Mouse (Mus musculus): ENCODE results near the gene Cdca8. TPM values are rescaled to one million over a fixed set of nuclear protein-coding genes. Genes with fewer than 3 reads are reported as not detected.

Gene Cdca8
- total and polyA plus RNA-seq, 3 experiments = 58.8 to 188 (median 101) TPM

- no peak overlapping the region for H3K4me2 ChIP-seq (ENCODE audit: insufficient read depth, low read depth, poor library complexity, severe bottlenecking)
- H3K27me3 ChIP-seq (replicated peaks) = peaks cover 33% of the 10 kb centered on the region
- DNase-seq (ENCODE audit: extremely low read depth) = no peak
- dilution Hi-C loops (cut with MboI; ENCODE audit: extremely low pct_ligation_motif_present, extremely low pct_unique_long_range_greater_than_20kb, low sequenced_read_pairs) (no loop called here), in situ Hi-C loops (cut with MboI; ENCODE audit: low pct_ligation_motif_present, low pct_unique_long_range_greater_than_20kb, low sequenced_read_pairs) (no loop called here)
- no peaks in the 10 kb centered on the region for H3K79me2 ChIP-seq (replicated peaks; ENCODE audit: control insufficient read depth, extremely low read depth, insufficient read depth, poor library complexity, severe bottlenecking)
- peaks cover 34 to 48% of the 10 kb centered on the region in 2 experiments for H3K4me1 ChIP-seq (ENCODE audit: control insufficient read depth in 1 of 2, insufficient read depth in 2 of 2)
- no peaks in the 10 kb centered on the region for H3K36me3 ChIP-seq (replicated peaks in 1 of 2; ENCODE audit: control insufficient read depth in 1 of 2, insufficient read depth in 1 of 2, low read length in 1 of 2)
- H3K9ac ChIP-seq (ENCODE audit: insufficient read depth, low read depth) = no peak overlapping the region
- TF ChIP-seq TCF12 (IDR thresholded peaks at IDR 0.05; ENCODE audit: low read depth, low read length) = no peak
- TF ChIP-seq CTCF (conservative IDR thresholded peaks at IDR 0.05 in 1 of 2, IDR thresholded peaks at IDR 0.05 in 1 of 2; ENCODE audit: low read depth in 2 of 2, low read length in 2 of 2) = no peak
- no peak for TF ChIP-seq CHD2 (IDR thresholded peaks at IDR 0.05; ENCODE audit: low read length)
- no peak for TF ChIP-seq MYC (IDR thresholded peaks at IDR 0.05; ENCODE audit: low read depth, low read length)
- no peak for TF ChIP-seq MAZ (IDR thresholded peaks at IDR 0.05; ENCODE audit: low read depth, low read length)
- TF ChIP-seq PAX5 (IDR thresholded peaks at IDR 0.05; ENCODE audit: low read length) = no peak
- no peak for TF ChIP-seq POLR2AphosphoS2 (IDR thresholded peaks at IDR 0.05; ENCODE audit: low read depth, low read length)
- TF ChIP-seq ZMIZ1 (IDR thresholded peaks at IDR 0.05; ENCODE audit: low read depth, low read length) = no peak
- no peak for TF ChIP-seq ELF1 (IDR thresholded peaks at IDR 0.05; ENCODE audit: low read depth, low read length)
- TF ChIP-seq EP300 (IDR thresholded peaks at IDR 0.05; ENCODE audit: low read length) = no peak
- TF ChIP-seq MXI1 (IDR thresholded peaks at IDR 0.05; ENCODE audit: low read depth, low read length) = no peak
- no peak for TF ChIP-seq GABPA (IDR thresholded peaks at IDR 0.05; ENCODE audit: insufficient replicate concordance, low read depth, low read length)
- no peak for TF ChIP-seq JUND (conservative IDR thresholded peaks at IDR 0.05; ENCODE audit: low read depth, low read length)
- no peak for TF ChIP-seq MAX (IDR thresholded peaks at IDR 0.05; ENCODE audit: low read length)
- no peak overlapping the region for H3K4me3 ChIP-seq (replicated peaks in 1 of 3; ENCODE audit: low read depth in 2 of 3, low read length in 2 of 3, poor library complexity in 1 of 3)
- H3K27ac ChIP-seq (ENCODE audit: insufficient read depth, low read depth) = no peak overlapping the region
- H3K9me3 ChIP-seq (replicated peaks; ENCODE audit: low read length) = peaks cover 2% of the 10 kb centered on the region
Observed at GRCm38 (mm10) chr4:124986739-124987710, 47.9 kb upstream of the Cdca8 start.

- H3K4me1 ChIP-seq (ENCODE audit: control insufficient read depth in 1 of 2, insufficient read depth in 2 of 2) = peaks cover 26 to 38% of the 10 kb centered on the region in 2 experiments
- no peak within 1 kb of the TSS for H3K27ac ChIP-seq (ENCODE audit: insufficient read depth, low read depth)
- dilution Hi-C loops (cut with MboI; ENCODE audit: extremely low pct_ligation_motif_present, extremely low pct_unique_long_range_greater_than_20kb, low sequenced_read_pairs) = no loop called here
- no peak within 1 kb of the TSS for H3K9ac ChIP-seq (ENCODE audit: insufficient read depth, low read depth)
- in situ Hi-C loops (cut with MboI; ENCODE audit: low pct_ligation_motif_present, low pct_unique_long_range_greater_than_20kb, low sequenced_read_pairs) = no loop called here
- no peaks in the 10 kb centered on the region for H3K79me2 ChIP-seq (replicated peaks; ENCODE audit: control insufficient read depth, extremely low read depth, insufficient read depth, poor library complexity, severe bottlenecking)
- TF ChIP-seq MXI1 (IDR thresholded peaks at IDR 0.05; ENCODE audit: low read depth, low read length) (no peak), MEF2A (IDR thresholded peaks at IDR 0.05; ENCODE audit: borderline replicate concordance, low read depth, low read length) (no peak), EP300 (IDR thresholded peaks at IDR 0.05; ENCODE audit: low read length) (no peak), TCF12 (IDR thresholded peaks at IDR 0.05; ENCODE audit: low read depth, low read length) (no peak), CHD2 (IDR thresholded peaks at IDR 0.05; ENCODE audit: low read length) (no peak), MAFK (IDR thresholded peaks at IDR 0.05; ENCODE audit: insufficient replicate concordance, low read length) (no peak), SIN3A (IDR thresholded peaks at IDR 0.05; ENCODE audit: low read length) (no peak), POLR2A (IDR thresholded peaks at IDR 0.05; ENCODE audit: low read depth, low read length) (no peak), IRF4 (IDR thresholded peaks at IDR 0.05; ENCODE audit: low read depth, low read length) (no peak), NRF1 (IDR thresholded peaks at IDR 0.05; ENCODE audit: low read depth, low read length) (no peak), ZMIZ1 (IDR thresholded peaks at IDR 0.05; ENCODE audit: low read depth, low read length) (no peak), CTCF (conservative IDR thresholded peaks at IDR 0.05 in 1 of 2, IDR thresholded peaks at IDR 0.05 in 1 of 2; ENCODE audit: low read depth in 2 of 2, low read length in 2 of 2) (no peak), BHLHE40 (IDR thresholded peaks at IDR 0.05; ENCODE audit: low read depth, low read length) (no peak), HCFC1 (IDR thresholded peaks at IDR 0.05; ENCODE audit: low read depth, low read length) (no peak), USF2 (conservative IDR thresholded peaks at IDR 0.05; ENCODE audit: low read depth, low read length) (no peak), ELF1 (IDR thresholded peaks at IDR 0.05; ENCODE audit: low read depth, low read length) (no peak), MAX (IDR thresholded peaks at IDR 0.05; ENCODE audit: low read length) (no peak), TBP (conservative IDR thresholded peaks at IDR 0.05; ENCODE audit: low read depth, low read length) (no peak), JUN (IDR thresholded peaks at IDR 0.05; ENCODE audit: insufficient read depth, low read depth, low read length) (no peak), ZNF384 (IDR thresholded peaks at IDR 0.05; ENCODE audit: low read depth, low read length) (no peak)
- H3K27me3 ChIP-seq (replicated peaks) = peaks cover 44% of the 10 kb centered on the region
- H3K9me3 ChIP-seq (replicated peaks; ENCODE audit: low read length) = peaks cover 2% of the 10 kb centered on the region
- no peak for DNase-seq (ENCODE audit: extremely low read depth)
- no peaks in the 10 kb centered on the region for H3K36me3 ChIP-seq (replicated peaks in 1 of 2; ENCODE audit: control insufficient read depth in 1 of 2, insufficient read depth in 1 of 2, low read length in 1 of 2)
- H3K4me3 ChIP-seq (replicated peaks in 1 of 3; ENCODE audit: low read depth in 2 of 3, low read length in 2 of 3, poor library complexity in 1 of 3) = no peak within 1 kb of the TSS
- no peak within 1 kb of the TSS for H3K4me2 ChIP-seq (ENCODE audit: insufficient read depth, low read depth, poor library complexity, severe bottlenecking)
Observed at GRCm38 (mm10) chr4:124985671-124986602, 46.8 kb upstream of the Cdca8 start, which contains the start of gene Rspo1. Gene Rspo1 (plus strand): TSS chr4:124986430.

Data from CH12.LX (cell line).